8 mouse cellular contexts compared by ENCODE assay signal in the genomic region with DNA sequence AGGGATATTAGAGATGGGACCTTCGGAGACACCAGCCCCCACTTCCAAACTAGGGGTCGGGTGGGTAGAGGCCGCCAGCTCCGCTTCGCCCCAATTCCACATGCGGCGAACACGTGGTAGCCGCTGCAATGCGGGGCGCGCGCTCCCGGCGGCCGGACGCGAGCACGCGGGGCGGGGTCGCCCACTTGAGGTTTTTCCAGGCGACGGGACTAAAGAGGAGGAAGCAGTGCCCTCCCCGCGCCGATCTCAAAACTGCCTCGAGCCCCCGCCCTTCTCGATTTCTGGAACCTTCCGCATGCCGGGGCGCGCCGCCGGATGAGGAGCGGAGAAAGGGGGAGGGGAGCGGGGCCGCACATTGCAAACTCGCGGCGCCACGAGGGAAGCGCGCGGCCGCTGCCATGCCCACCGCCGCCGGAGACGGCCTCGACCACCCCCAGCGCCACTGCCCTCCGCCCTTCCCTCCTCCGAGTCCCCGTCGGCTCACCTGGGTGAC. TPM values are rescaled to one million over a fixed set of nuclear protein-coding genes. Genes with fewer than 3 reads are reported as not detected.
DNase-seq lines count a peak whose midpoint lies in the region; ATAC-seq and TF ChIP-seq lines count a peak whose summit lies in the region.

No protein-coding gene starts in this region.

- peak; percentile 78 for DNase-seq in G1E (ENCODE audit: low spot score)
- peak; percentile 89 to 92 for DNase-seq in cerebellum, adult 18-20 months
- peak; percentile 92 for DNase-seq in forebrain, postnatal 0 days
- peak; percentile 79 for DNase-seq in hindbrain, embryonic 10.5 days (ENCODE audit: low spot score)
- DNase-seq in layer of hippocampus, postnatal 10 days (ENCODE audit: low spot score in 2 of 2): peak; percentile 90 to 93
- peak; percentile 98 for DNase-seq in lung, postnatal 0 days (ENCODE audit: low spot score)
- peak; percentile 79 for DNase-seq in ovary, postnatal 14 days (ENCODE audit: low spot score)
- DNase-seq in thymus, postnatal 14 days: peak; percentile 89

- ATAC-seq in G1E (ENCODE audit: extremely low read depth, insufficient number of reproducible peaks, low FRiP score, poor library complexity, severe bottlenecking): peak; percentile 41; the same call in 1 of the 2 replicates
- ATAC-seq in forebrain, postnatal 0 days: peak; percentile 62
- ATAC-seq in lung, postnatal 0 days: peak; percentile 82

- no peaks in the 10 kb centered on the region for H3K27me3 ChIP-seq in G1E (ENCODE audit: insufficient read depth, low read length)
- no peaks in the 10 kb centered on the region for H3K27me3 ChIP-seq in forebrain, postnatal 0 days (ENCODE audit: insufficient read depth, low read length)
- no peaks in the 10 kb centered on the region for H3K27me3 ChIP-seq in hindbrain, embryonic 10.5 days (ENCODE audit: insufficient read depth, poor library complexity, severe bottlenecking)
- H3K27me3 ChIP-seq in lung, postnatal 0 days (replicated peaks; ENCODE audit: insufficient read depth, low read length): no peaks in the 10 kb centered on the region

- TF ChIP-seq CTCF in G1E (IDR thresholded peaks at IDR 0.05; ENCODE audit: low read depth, low read length): no peak
- TF ChIP-seq CTCF in forebrain, postnatal 0 days (IDR thresholded peaks at IDR 0.05; ENCODE audit: low read depth): no peak
- no peak; the same call in none of the 2 replicates for TF ChIP-seq CTCF in lung, postnatal 0 days (IDR thresholded peaks at IDR 0.05)

- peak overlapping the region; percentile 100 for H3K27ac ChIP-seq in forebrain, postnatal 0 days (ENCODE audit: low read depth, low read length)
- H3K27ac ChIP-seq in hindbrain, embryonic 10.5 days: peak overlapping the region; percentile 99
- peak overlapping the region; percentile 100 for H3K27ac ChIP-seq in lung, postnatal 0 days (ENCODE audit: low read length)

- H3K4me3 ChIP-seq in G1E (ENCODE audit: low read depth, low read length): peak overlapping the region; percentile 99
- peak overlapping the region; percentile 100 for H3K4me3 ChIP-seq in forebrain, postnatal 0 days (ENCODE audit: low read depth, low read length)
- peak overlapping the region; percentile 97 for H3K4me3 ChIP-seq in hindbrain, embryonic 10.5 days
- peak overlapping the region; percentile 98 for H3K4me3 ChIP-seq in lung, postnatal 0 days (ENCODE audit: low read depth, low read length)

- TF ChIP-seq EP300 in lung, postnatal 0 days (IDR thresholded peaks at IDR 0.05): 0 out of 2 replicates have a peak, but pooled peaks have one; percentile 2

- H3K9ac ChIP-seq in forebrain, postnatal 0 days: peak overlapping the region; percentile 100
- peak overlapping the region; percentile 99 for H3K9ac ChIP-seq in lung, postnatal 0 days (replicated peaks; ENCODE audit: low read depth)

- peaks cover 39% of the 10 kb centered on the region for H3K4me1 ChIP-seq in G1E (ENCODE audit: insufficient read depth, low read depth, low read length)
- 0 out of 2 replicates have a peak, but pooled peaks cover 12% of the 10 kb centered on the region for H3K4me1 ChIP-seq in forebrain, postnatal 0 days (ENCODE audit: insufficient read depth)
- H3K4me1 ChIP-seq in hindbrain, embryonic 10.5 days (replicated peaks): peaks cover 33% of the 10 kb centered on the region
- peaks cover 13% of the 10 kb centered on the region for H3K4me1 ChIP-seq in lung, postnatal 0 days (ENCODE audit: insufficient read depth, low read depth, low read length)

- H3K4me2 ChIP-seq in forebrain, postnatal 0 days (ENCODE audit: low read depth): peak overlapping the region; percentile 70
- peak overlapping the region; percentile 89 for H3K4me2 ChIP-seq in lung, postnatal 0 days (replicated peaks; ENCODE audit: low read depth, low read length)

- H3K9me3 ChIP-seq in G1E (replicated peaks): no peaks in the 10 kb centered on the region
- no peaks in the 10 kb centered on the region for H3K9me3 ChIP-seq in forebrain, postnatal 0 days (ENCODE audit: low read length)
- H3K9me3 ChIP-seq in hindbrain, embryonic 10.5 days: no peaks in the 10 kb centered on the region
- no peaks in the 10 kb centered on the region for H3K9me3 ChIP-seq in lung, postnatal 0 days (ENCODE audit: low read length)

- H3K36me3 ChIP-seq in G1E (replicated peaks): peaks cover 45% of the 10 kb centered on the region
- H3K36me3 ChIP-seq in forebrain, postnatal 0 days (ENCODE audit: insufficient read depth): peaks cover 31% of the 10 kb centered on the region
- peaks cover 43% of the 10 kb centered on the region for H3K36me3 ChIP-seq in hindbrain, embryonic 10.5 days
- peaks cover 14% of the 10 kb centered on the region for H3K36me3 ChIP-seq in lung, postnatal 0 days (ENCODE audit: insufficient read depth, low read length)

- WGBS in forebrain, postnatal 0 days: under 1% methylated on average over 56 of the region's 57 CpGs
- WGBS in hindbrain, embryonic 10.5 days: under 1% methylated on average over 57 of the region's 57 CpGs
- WGBS in lung, postnatal 0 days: under 1% methylated on average over 31 of the region's 57 CpGs

RNA-seq across cellular contexts. Expression of gene Mat2a, which starts 0.5 kb away (rescaled TPM):
- total RNA-seq in G1E (2014; fragmentation: Nextera tagmentation) (355 and 414 TPM in 2 replicates), G1E (2017) (275 and 294 TPM in 2 replicates)
- 24.9 and 34.2 TPM in 2 replicates for polyA plus RNA-seq in G1E (2012)
- 125 and 145 TPM in 2 replicates for total RNA-seq in forebrain, postnatal 0 days (2014; rRNA removed)
- polyA plus RNA-seq in forebrain, postnatal 0 days (2015; fragmentation: Nextera tagmentation; extraction: Ambion mirVana): 222 and 246 TPM in 2 replicates
- polyA plus RNA-seq in hindbrain, embryonic 10.5 days (2016; fragmentation: Nextera tagmentation; extraction: Ambion mirVana): 320 and 408 TPM in 2 replicates
- 100 to 1,000 TPM; 173 to 191 TPM for total RNA-seq in layer of hippocampus, postnatal 10 days (2021)
- polyA plus RNA-seq in lung, postnatal 0 days (2015; fragmentation: Nextera tagmentation; extraction: Ambion mirVana): 165 and 171 TPM in 2 replicates

RNA-seq across cellular contexts. Expression of gene Ggcx, which starts 24.8 kb away (rescaled TPM):
- total RNA-seq in G1E (2014; fragmentation: Nextera tagmentation) (25.9 and 27.8 TPM in 2 replicates), G1E (2017) (9.2 and 12.4 TPM in 2 replicates)
- 6.5 and 6.7 TPM in 2 replicates for polyA plus RNA-seq in G1E (2012)
- 11.9 and 25.3 TPM in 2 replicates for total RNA-seq in forebrain, postnatal 0 days (2014; rRNA removed)
- 7.5 and 9.9 TPM in 2 replicates for polyA plus RNA-seq in forebrain, postnatal 0 days (2015; fragmentation: Nextera tagmentation; extraction: Ambion mirVana)
- polyA plus RNA-seq in hindbrain, embryonic 10.5 days (2016; fragmentation: Nextera tagmentation; extraction: Ambion mirVana): 18.5 and 19.6 TPM in 2 replicates
- total RNA-seq in layer of hippocampus, postnatal 10 days (2021): 10 to 100 TPM; 20.3 to 20.5 TPM
- polyA plus RNA-seq in lung, postnatal 0 days (2015; fragmentation: Nextera tagmentation; extraction: Ambion mirVana): 28.6 and 32.2 TPM in 2 replicates

RNA-seq across cellular contexts. Expression of gene Vamp8, which starts 48.4 kb away (rescaled TPM):
- total RNA-seq in G1E (2014; fragmentation: Nextera tagmentation): 58.1 and 72.6 TPM in 2 replicates
- 516 and 572 TPM in 2 replicates for total RNA-seq in G1E (2017)
- polyA plus RNA-seq in G1E (2012): 147 and 261 TPM in 2 replicates
- 10.3 and 11.8 TPM in 2 replicates for total RNA-seq in forebrain, postnatal 0 days (2014; rRNA removed)
- 21.3 and 27.1 TPM in 2 replicates for polyA plus RNA-seq in forebrain, postnatal 0 days (2015; fragmentation: Nextera tagmentation; extraction: Ambion mirVana)
- 40.7 and 43.5 TPM in 2 replicates for polyA plus RNA-seq in hindbrain, embryonic 10.5 days (2016; fragmentation: Nextera tagmentation; extraction: Ambion mirVana)
- 10 to 100 TPM; 11.1 to 13.8 TPM for total RNA-seq in layer of hippocampus, postnatal 10 days (2021)
- 608 and 656 TPM in 2 replicates for polyA plus RNA-seq in lung, postnatal 0 days (2015; fragmentation: Nextera tagmentation; extraction: Ambion mirVana)

RNA-seq across cellular contexts. Expression of gene Vamp5, which starts 58.6 kb away (rescaled TPM):
- 187 and 244 TPM in 2 replicates for total RNA-seq in G1E (2014; fragmentation: Nextera tagmentation)
- 163 and 182 TPM in 2 replicates for total RNA-seq in G1E (2017)
- polyA plus RNA-seq in G1E (2012): 133 and 183 TPM in 2 replicates
- 12.7 and 17.1 TPM in 2 replicates for total RNA-seq in forebrain, postnatal 0 days (2014; rRNA removed)
- polyA plus RNA-seq in forebrain, postnatal 0 days (2015; fragmentation: Nextera tagmentation; extraction: Ambion mirVana): 11.6 and 13.1 TPM in 2 replicates
- polyA plus RNA-seq in hindbrain, embryonic 10.5 days (2016; fragmentation: Nextera tagmentation; extraction: Ambion mirVana): 13.6 and 15.8 TPM in 2 replicates
- 1 to 10 TPM; 4.2 to 4.6 TPM for total RNA-seq in layer of hippocampus, postnatal 10 days (2021)
- polyA plus RNA-seq in lung, postnatal 0 days (2015; fragmentation: Nextera tagmentation; extraction: Ambion mirVana): 80.5 and 83.3 TPM in 2 replicates

Comparison
In these comparisons a context has a peak if more than half of its experiments do, and no peak if none do; other contexts are left out.
1. Peak in every context shown above with its lines: DNase-seq, ATAC-seq, H3K4me3 ChIP-seq and H3K27ac ChIP-seq.